Mouse (Mus musculus) lung, adult 2 months (tissue): ENCODE measurements around the gene Pde4d.

ENCODE experiments used
- CTCF ChIP-seq: fragments of 200-500 bp; IDR thresholded peaks from 2 replicates; pipeline ENCODE4 v1.5.1; 2011; ENCODE audit warnings: mild to moderate bottlenecking, low read length, control low read depth; ENCODE audit not compliant: insufficient read depth
- POLR2A ChIP-seq: fragments of 200-500 bp; IDR thresholded peaks from 2 replicates; pipeline ENCODE4 v1.6.1; 2011; ENCODE audit warnings: low read depth, mild to moderate bottlenecking, control low read depth, low read length, borderline replicate concordance; ENCODE audit errors: extremely low read depth

- TF ChIP-seq CTCF (no peak), POLR2A (no peak)
Measured at GRCm38 (mm10) chr13:109912635-109913034, 1462.9 kb downstream of the Pde4d start.
